Mouse (Mus musculus) hindbrain, postnatal 0 days (tissue): Measurements from ENCODE around the gene Pakap. TPM values are rescaled to one million over a fixed set of nuclear protein-coding genes. Genes with fewer than 3 reads are reported as not detected.

ENCODE experiments used
- ATAC-seq: fragments of 200-750 bp; cut with Nextera tagmentation; 2 replicates; pipeline ENCODE4 v1.8.0; 2017; ENCODE audit warnings: mild to moderate bottlenecking, moderate TSS enrichment, moderate library complexity
- DNase-seq: peaks from one replicate; pipeline ENCODE4 v3.0.0-alpha.2; 2015; ENCODE audit warnings: low spot score
- H3K27ac ChIP-seq: fragments of 300-500 bp; sonication (generic); 2 replicates; pipeline ENCODE4 v1.5.1; 2014; ENCODE audit warnings: mild to moderate bottlenecking
- H3K27me3 ChIP-seq: fragments of 300-500 bp; sonication (generic); 2 replicates; pipeline ENCODE4 v1.6.1; 2014; ENCODE audit warnings: low read length, mixed read lengths; ENCODE audit not compliant: insufficient read depth
- H3K36me3 ChIP-seq: fragments of 300-500 bp; sonication (generic); 2 replicates; pipeline ENCODE4 v1.6.1; 2014; ENCODE audit warnings: low read length, mixed read lengths; ENCODE audit not compliant: insufficient read depth
- H3K4me1 ChIP-seq: fragments of 300-500 bp; sonication (generic); 2 replicates; pipeline ENCODE4 v1.6.1; 2014; ENCODE audit warnings: antibody characterized with exemption, low read length, mixed read lengths; ENCODE audit not compliant: insufficient read depth
- H3K4me2 ChIP-seq: fragments of 300-500 bp; sonication (generic); 2 replicates; pipeline ENCODE4 v1.6.1; 2014; ENCODE audit warnings: low read depth, mild to moderate bottlenecking, low read length, moderate library complexity, mixed read lengths
- H3K4me3 ChIP-seq: fragments of 300-500 bp; sonication (generic); 2 replicates; pipeline ENCODE4 v1.5.1; 2014; ENCODE audit warnings: low read length
- H3K9ac ChIP-seq: fragments of 300-500 bp; sonication (generic); replicated peaks from 2 replicates; pipeline ENCODE4 v1.6.1; 2014; ENCODE audit warnings: mild to moderate bottlenecking, low read length, moderate library complexity, mixed read lengths
- H3K9me3 ChIP-seq: fragments of 300-500 bp; sonication (generic); 2 replicates; pipeline ENCODE4 v1.6.1; 2016; ENCODE audit warnings: low read length, mixed read lengths
- CTCF ChIP-seq: IDR thresholded peaks from 2 replicates; pipeline ENCODE4 v1.5.1; 2016; ENCODE audit warnings: antibody characterized with exemption, control low read depth, low read depth
- WGBS: fragments of 180-500 bp; shearing (Covaris S2); extraction: QIAGEN DNeasy Blood & Tissue Kit; methylation state at CpG from one replicate; pipeline ENCODE4 v1.1.7; 2014; 5-methylcytosine and 5-hydroxymethylcytosine counted together
- polyA plus RNA-seq: library from polyadenylated mRNA; unstranded; fragments of >200 nt; fragmentation: Nextera tagmentation; extraction: Ambion mirVana; gene quantifications from 2 replicates; pipeline ENCODE4 v1.2.1, GENCODE M21; 2015
- total RNA-seq: library from RNA; depleted of rRNA; stranded (reverse); fragments of >200 nt; gene quantifications from 2 replicates; pipeline ENCODE4 v1.2.3, GENCODE M21; 2014

Gene Pakap
- total and polyA plus RNA-seq, 2 experiments from 2014 or later, result 9.7 to 14.3 TPM

GRCm38 (mm10) chr4:57560010-57560409, 8.0 kb upstream of the Pakap start:
- H3K9ac ChIP-seq, result no peak overlapping the region
- ATAC-seq (no peak), DNase-seq (no peak)
- H3K27ac ChIP-seq, result no peak overlapping the region
- H3K27me3 ChIP-seq, result no peaks in the 10 kb centered on the region
- WGBS, result 81% methylated on average over 3 of the region's 3 CpGs
- H3K4me3 ChIP-seq, result no peak overlapping the region
- 0 out of 2 replicates have a peak, but pooled peaks cover 2% of the 10 kb centered on the region for H3K4me1 ChIP-seq
- no peaks in the 10 kb centered on the region for H3K9me3 ChIP-seq
- no peaks in the 10 kb centered on the region for H3K36me3 ChIP-seq
- no peak overlapping the region for H3K4me2 ChIP-seq
- TF ChIP-seq CTCF, result no peak

GRCm38 (mm10) chr4:57561055-57561454, 6.9 kb upstream of the Pakap start:
- TF ChIP-seq CTCF, result no peak
- H3K36me3 ChIP-seq, result no peaks in the 10 kb centered on the region
- ATAC-seq (no peak), DNase-seq (peak; percentile 26)
- no peaks in the 10 kb centered on the region for H3K27me3 ChIP-seq
- no peak overlapping the region for H3K9ac ChIP-seq
- H3K9me3 ChIP-seq, result no peaks in the 10 kb centered on the region
- no peaks in the 10 kb centered on the region for H3K4me1 ChIP-seq
- no peak overlapping the region for H3K27ac ChIP-seq
- 47% methylated on average over 6 of the region's 6 CpGs for WGBS
- H3K4me2 ChIP-seq, result no peak overlapping the region
- no peak overlapping the region for H3K4me3 ChIP-seq

GRCm38 (mm10) chr4:57565283-57565682, 2.7 kb upstream of the Pakap start:
- ATAC-seq, result no peak
- H3K9me3 ChIP-seq, result no peaks in the 10 kb centered on the region
- H3K36me3 ChIP-seq, result no peaks in the 10 kb centered on the region
- peaks cover 9% of the 10 kb centered on the region for H3K4me1 ChIP-seq
- no peak for DNase-seq
- H3K9ac ChIP-seq, result no peak overlapping the region
- H3K4me3 ChIP-seq, result no peak overlapping the region
- TF ChIP-seq CTCF, result no peak
- no peaks in the 10 kb centered on the region for H3K27me3 ChIP-seq
- H3K27ac ChIP-seq, result no peak overlapping the region
- 97% methylated on average over 1 of the region's 1 CpGs for WGBS
- no peak overlapping the region for H3K4me2 ChIP-seq

- peak; percentile 15; the same call in 1 of the 2 replicates for TF ChIP-seq CTCF
- no peak for DNase-seq
- Histone ChIP-seq H3K4me1 (peaks cover 9% of the 10 kb centered on the region), H3K27me3 (no peaks in the 10 kb centered on the region), H3K9me3 (no peaks in the 10 kb centered on the region), H3K9ac (no peak overlapping the region), H3K36me3 (no peaks in the 10 kb centered on the region), H3K4me3 (no peak overlapping the region), H3K27ac (no peak overlapping the region), H3K4me2 (no peak overlapping the region)
- ATAC-seq, result no peak
- 58% methylated on average over 2 of the region's 2 CpGs for WGBS
Measured at GRCm38 (mm10) chr4:57565811-57566210, 2.2 kb upstream of the Pakap start.

- Histone ChIP-seq H3K4me3 (peak overlapping the region; percentile 52), H3K36me3 (no peaks in the 10 kb centered on the region), H3K4me2 (peak overlapping the region; percentile 93), H3K9me3 (no peaks in the 10 kb centered on the region), H3K27ac (peak overlapping the region; percentile 80), H3K9ac (peak overlapping the region; percentile 69), H3K4me1 (peaks cover 9% of the 10 kb centered on the region), H3K27me3 (no peaks in the 10 kb centered on the region)
- TF ChIP-seq CTCF, result no peak
- WGBS, result 32% methylated on average over 19 of the region's 19 CpGs
- ATAC-seq (peak; percentile 25), DNase-seq (peak; percentile 37)
Measured at GRCm38 (mm10) chr4:57568268-57569068, 489 bp downstream of the Pakap start.

- no peak for TF ChIP-seq CTCF
- no peak overlapping the region for H3K27ac ChIP-seq
Measured at GRCm38 (mm10) chr4:57569069-57569355, 1.0 kb downstream of the Pakap start.

GRCm38 (mm10) chr4:57569711-57570110, 1.7 kb downstream of the Pakap start:
- H3K9me3 ChIP-seq, result no peaks in the 10 kb centered on the region
- H3K4me2 ChIP-seq, result no peak overlapping the region
- no peak overlapping the region for H3K9ac ChIP-seq
- peaks cover 14% of the 10 kb centered on the region for H3K4me1 ChIP-seq
- TF ChIP-seq CTCF, result no peak
- H3K27ac ChIP-seq, result no peak overlapping the region
- no peaks in the 10 kb centered on the region for H3K27me3 ChIP-seq
- no peaks in the 10 kb centered on the region for H3K36me3 ChIP-seq
- ATAC-seq (peak; percentile 22; the same call in 1 of the 2 replicates), DNase-seq (peak; percentile 33)
- no peak overlapping the region for H3K4me3 ChIP-seq
- 47% methylated on average over 6 of the region's 6 CpGs for WGBS

More at GRCm38 (mm10) chr4:57569069-57569355, 1.0 kb downstream of the Pakap start:
- no peaks in the 10 kb centered on the region for H3K36me3 ChIP-seq
- peak overlapping the region; percentile 93 for H3K4me2 ChIP-seq
- no peaks in the 10 kb centered on the region for H3K27me3 ChIP-seq
- 89% methylated on average over 4 of the region's 4 CpGs for WGBS
- no peak overlapping the region for H3K9ac ChIP-seq
- peak overlapping the region; percentile 52; the same call in 1 of the 2 replicates for H3K4me3 ChIP-seq
- DNase-seq (peak; percentile 13), ATAC-seq (no peak)
- H3K4me1 ChIP-seq, result peaks cover 9% of the 10 kb centered on the region
- no peaks in the 10 kb centered on the region for H3K9me3 ChIP-seq
